Comparison of ENCODE assay signal across 9 mouse cellular contexts in genomic region chr5:90891464-90891813, GRCm38 (mm10). TPM values are rescaled to one million over a fixed set of nuclear protein-coding genes. Genes with fewer than 3 reads are reported as not detected.
DNase-seq lines count a peak whose midpoint lies in the region; ATAC-seq lines count a peak whose summit lies in the region.
"Had no signal": no experiment of that assay in that cellular context is flagged by ENCODE, and none has a peak within 500 bp of the region (broad histone marks: within the 10 kb centered on the region; RNA-seq: fewer than 3 reads in every experiment).

No protein-coding gene starts in this region.

- H3K4me1 ChIP-seq in kidney, embryonic 14.5 days (ENCODE audit: control insufficient read depth, insufficient read depth, low read length), result 0 out of 2 replicates have a peak, but pooled peaks cover 3% of the 10 kb centered on the region
- H3K4me1 ChIP-seq in embryonic facial prominence, embryonic 12.5 days, result peaks cover 3% of the 10 kb centered on the region; the same call in 1 of the 2 replicates
- no peaks in the 10 kb centered on the region for H3K4me1 ChIP-seq in hindbrain, embryonic 16.5 days (ENCODE audit: control insufficient read depth, insufficient read depth, low read depth, low read length)
- peaks cover 4% of the 10 kb centered on the region for H3K4me1 ChIP-seq in midbrain, embryonic 16.5 days (ENCODE audit: control insufficient read depth, insufficient read depth, low read length)

- DNase-seq in kidney, adult 8-10 months, result no peak
- DNase-seq in embryo, embryonic 10 days (ENCODE audit: low spot score), result no peak
- no peak for DNase-seq in Muller cell, postnatal 12 days (ENCODE audit: inconsistent ontology term)
- DNase-seq in B cell, adult 2 months, result no peak

- peak overlapping the region; percentile 52 for H3K4me3 ChIP-seq in kidney, embryonic 14.5 days (ENCODE audit: low read length)
- H3K4me3 ChIP-seq in embryonic facial prominence, embryonic 12.5 days, result peak overlapping the region; percentile 43
- H3K4me3 ChIP-seq in hindbrain, embryonic 16.5 days (ENCODE audit: low read length), result peak overlapping the region; percentile 56
- H3K4me3 ChIP-seq in midbrain, embryonic 16.5 days (ENCODE audit: low read depth, low read length), result peak overlapping the region; percentile 46

- H3K9me3 ChIP-seq in kidney, embryonic 14.5 days (ENCODE audit: control insufficient read depth, low read length), result no peaks in the 10 kb centered on the region
- no peaks in the 10 kb centered on the region for H3K9me3 ChIP-seq in embryonic facial prominence, embryonic 12.5 days
- H3K9me3 ChIP-seq in hindbrain, embryonic 16.5 days (ENCODE audit: control insufficient read depth, low read length), result no peaks in the 10 kb centered on the region
- H3K9me3 ChIP-seq in midbrain, embryonic 16.5 days (replicated peaks; ENCODE audit: control insufficient read depth, low read length, poor library complexity, severe bottlenecking), result no peaks in the 10 kb centered on the region

- peak overlapping the region; percentile 81 for H3K4me2 ChIP-seq in kidney, embryonic 14.5 days (replicated peaks; ENCODE audit: low read depth, low read length)
- peak overlapping the region; percentile 93 for H3K4me2 ChIP-seq in embryonic facial prominence, embryonic 12.5 days (replicated peaks)
- peak overlapping the region; percentile 96 for H3K4me2 ChIP-seq in hindbrain, embryonic 16.5 days (ENCODE audit: low read length)
- peak overlapping the region; percentile 91 for H3K4me2 ChIP-seq in midbrain, embryonic 16.5 days (ENCODE audit: low read length)

- ATAC-seq in kidney, embryonic 14.5 days (ENCODE audit: low FRiP score, low TSS enrichment), result no peak
- peak; percentile 67; the same call in 1 of the 2 replicates for ATAC-seq in embryonic facial prominence, embryonic 12.5 days (ENCODE audit: insufficient number of reproducible peaks, insufficient read depth, low FRiP score, low TSS enrichment)
- ATAC-seq in hindbrain, embryonic 16.5 days, result peak; percentile 48
- no peak for ATAC-seq in midbrain, embryonic 16.5 days

- H3K36me3 ChIP-seq in kidney, embryonic 14.5 days (ENCODE audit: control insufficient read depth, insufficient read depth, low read length), result no peaks in the 10 kb centered on the region
- H3K36me3 ChIP-seq in embryonic facial prominence, embryonic 12.5 days, result no peaks in the 10 kb centered on the region
- no peaks in the 10 kb centered on the region for H3K36me3 ChIP-seq in hindbrain, embryonic 16.5 days (ENCODE audit: control insufficient read depth, insufficient read depth, low read length)
- H3K36me3 ChIP-seq in midbrain, embryonic 16.5 days (ENCODE audit: control insufficient read depth, insufficient read depth, low read length), result no peaks in the 10 kb centered on the region

- H3K27me3 ChIP-seq in kidney, embryonic 14.5 days (ENCODE audit: control insufficient read depth, insufficient read depth, low read length), result no peaks in the 10 kb centered on the region
- 0 out of 2 replicates have a peak, but pooled peaks cover 3% of the 10 kb centered on the region for H3K27me3 ChIP-seq in embryonic facial prominence, embryonic 12.5 days
- H3K27me3 ChIP-seq in hindbrain, embryonic 16.5 days (replicated peaks; ENCODE audit: control insufficient read depth, insufficient read depth, low read length), result no peaks in the 10 kb centered on the region
- H3K27me3 ChIP-seq in midbrain, embryonic 16.5 days (ENCODE audit: control insufficient read depth, insufficient read depth, low read depth, low read length), result no peaks in the 10 kb centered on the region
- H3K27me3 ChIP-seq: Patski had no signal

- H3K27ac ChIP-seq in kidney, embryonic 14.5 days (ENCODE audit: low read depth, low read length), result no peak overlapping the region
- no peak overlapping the region for H3K27ac ChIP-seq in embryonic facial prominence, embryonic 12.5 days
- H3K27ac ChIP-seq in hindbrain, embryonic 16.5 days (ENCODE audit: low read depth, low read length), result no peak overlapping the region
- H3K27ac ChIP-seq in midbrain, embryonic 16.5 days (ENCODE audit: low read length), result no peak overlapping the region

- peak overlapping the region; percentile 64 for H3K9ac ChIP-seq in kidney, embryonic 14.5 days (ENCODE audit: low read depth, low read length)
- H3K9ac ChIP-seq in embryonic facial prominence, embryonic 12.5 days, result peak overlapping the region; percentile 55
- H3K9ac ChIP-seq in hindbrain, embryonic 16.5 days (ENCODE audit: low read depth, low read length), result peak overlapping the region; percentile 64
- H3K9ac ChIP-seq in midbrain, embryonic 16.5 days (ENCODE audit: low read depth, low read length), result peak overlapping the region; percentile 48

- WGBS in kidney, embryonic 14.5 days, result 20% methylated on average over 10 of the region's 10 CpGs
- 23% methylated on average over 10 of the region's 10 CpGs for WGBS in embryonic facial prominence, embryonic 12.5 days
- WGBS in hindbrain, embryonic 16.5 days, result 27% methylated on average over 10 of the region's 10 CpGs
- WGBS in midbrain, embryonic 16.5 days, result 21% methylated on average over 10 of the region's 10 CpGs

RNA-seq across cellular contexts. Expression of gene Cxcl1, which starts 0.4 kb away (rescaled TPM):
- 0.85 and 1.7 TPM in 2 replicates for polyA plus RNA-seq in kidney, embryonic 14.5 days (2014; fragmentation: Nextera tagmentation; extraction: Ambion mirVana)
- polyA plus RNA-seq in embryonic facial prominence, embryonic 12.5 days (2016; fragmentation: Nextera tagmentation; extraction: Ambion mirVana), result 0.41 and 0.50 TPM in 2 replicates
- polyA plus RNA-seq in hindbrain, embryonic 16.5 days (2015; fragmentation: Nextera tagmentation; extraction: Ambion mirVana), result 0.41 and 0.64 TPM in 2 replicates
- 0.15 TPM in 1 of 2 replicates, not detected in the other for polyA plus RNA-seq in midbrain, embryonic 16.5 days (2015; fragmentation: Nextera tagmentation; extraction: Ambion mirVana)

RNA-seq across cellular contexts. Expression of gene Cxcl2, which starts 12.2 kb away (rescaled TPM):
- polyA plus RNA-seq in kidney, embryonic 14.5 days (2014; fragmentation: Nextera tagmentation; extraction: Ambion mirVana), result 0.13 TPM in 1 of 2 replicates, not detected in the other
- polyA plus RNA-seq in embryonic facial prominence, embryonic 12.5 days (2016; fragmentation: Nextera tagmentation; extraction: Ambion mirVana), result not detected in 2 replicates
- not detected in 2 replicates for polyA plus RNA-seq in hindbrain, embryonic 16.5 days (2015; fragmentation: Nextera tagmentation; extraction: Ambion mirVana)
- polyA plus RNA-seq in midbrain, embryonic 16.5 days (2015; fragmentation: Nextera tagmentation; extraction: Ambion mirVana), result 0.11 TPM in 1 of 2 replicates, not detected in the other

RNA-seq across cellular contexts. Expression of gene Mthfd2l, which starts 39.5 kb away (rescaled TPM):
- 59.5 and 72.7 TPM in 2 replicates for polyA plus RNA-seq in kidney, embryonic 14.5 days (2014; fragmentation: Nextera tagmentation; extraction: Ambion mirVana)
- polyA plus RNA-seq in embryonic facial prominence, embryonic 12.5 days (2016; fragmentation: Nextera tagmentation; extraction: Ambion mirVana), result 74.0 and 76.6 TPM in 2 replicates
- polyA plus RNA-seq in hindbrain, embryonic 16.5 days (2015; fragmentation: Nextera tagmentation; extraction: Ambion mirVana), result 59.4 and 61.8 TPM in 2 replicates
- polyA plus RNA-seq in midbrain, embryonic 16.5 days (2015; fragmentation: Nextera tagmentation; extraction: Ambion mirVana), result 59.8 and 62.4 TPM in 2 replicates

Comparison
In these comparisons a context has a peak if more than half of its experiments do, and no peak if none do; other contexts are left out.
1. ATAC-seq: peak in embryonic facial prominence, embryonic 12.5 days (single experiment) and hindbrain, embryonic 16.5 days (single experiment); none in kidney, embryonic 14.5 days (single experiment) and midbrain, embryonic 16.5 days (single experiment).
2. Peak in every context shown above with its lines, with median percentiles within 50 percentile points of each other: H3K4me2 ChIP-seq, H3K4me3 ChIP-seq and H3K9ac ChIP-seq.